Mouse (Mus musculus): ENCODE results near the gene Abcc12. TPM values are rescaled to one million over a fixed set of nuclear protein-coding genes. Genes with fewer than 3 reads are reported as not detected.

Abcc12 gene
- 0.06 TPM in 1 of 2 replicates, not detected in the other for polyA plus RNA-seq (2012; rRNA removed)

DNA sequence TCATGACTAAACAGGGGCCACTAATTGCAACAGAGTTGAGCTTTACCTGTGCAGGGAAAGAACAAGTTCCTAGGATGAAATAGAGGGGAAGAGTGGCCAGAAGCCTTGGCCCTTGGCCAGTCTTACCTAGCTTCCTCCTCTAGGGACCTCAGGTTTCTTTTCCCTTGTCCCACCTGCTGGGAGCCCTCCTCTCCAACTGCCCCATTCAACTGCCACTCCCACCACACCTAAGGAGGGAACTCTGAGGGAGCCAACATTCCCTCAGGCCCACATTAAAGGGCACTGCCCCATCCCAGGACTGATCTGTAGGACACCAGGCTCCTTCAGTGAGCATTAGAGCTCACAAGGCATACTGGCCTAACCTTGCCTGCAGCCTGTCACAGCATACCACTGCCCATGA lies at the start of gene Abcc12:
TSS of gene Abcc12 (minus strand) at position 229 of the 400 bp plus-strand sequence.
- DNase-seq (ENCODE audit: low spot score): no peak

DNA sequence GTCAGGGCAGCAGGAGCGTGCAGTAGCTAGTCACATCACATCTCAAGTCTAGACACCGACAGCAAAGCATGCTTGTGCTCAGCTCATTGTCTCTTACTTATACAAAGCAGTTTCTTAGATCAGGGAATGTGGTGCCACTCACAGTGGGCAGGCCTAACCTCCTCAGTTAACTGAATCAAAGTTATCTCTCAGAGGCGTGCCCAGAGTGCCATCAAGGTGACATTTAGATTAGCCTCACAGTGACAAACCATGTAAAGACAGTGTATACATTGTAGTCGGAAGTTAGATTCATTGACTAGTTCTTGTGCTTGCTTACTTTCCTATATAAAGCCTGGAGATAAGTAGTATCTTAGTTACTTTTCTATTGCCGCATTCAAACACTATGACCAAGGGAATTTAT lies 49.7 kb upstream of the Abcc12 start:
- DNase-seq (ENCODE audit: low spot score): no peak

DNA sequence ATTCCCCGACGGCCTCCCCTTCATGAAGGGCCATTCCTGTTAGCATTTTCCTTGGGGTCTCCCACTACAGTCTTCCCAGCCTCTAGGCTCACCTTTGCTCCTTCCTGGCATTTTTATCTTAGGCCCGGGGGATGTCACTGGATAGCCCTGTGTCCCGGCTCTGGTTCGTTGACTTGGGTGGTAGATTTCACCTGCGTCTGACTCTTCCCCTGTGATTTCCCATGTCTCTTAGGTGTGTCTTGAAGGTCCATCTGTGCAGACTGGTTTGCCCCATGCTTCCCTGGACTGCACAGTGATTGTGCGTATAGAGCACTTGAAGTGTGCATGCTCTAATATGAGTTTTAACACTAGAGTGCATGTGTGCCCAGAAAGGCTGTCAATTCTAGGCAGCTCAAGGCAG lies 44.4 kb upstream of the Abcc12 start:
- no peak for DNase-seq (ENCODE audit: low spot score)

DNA sequence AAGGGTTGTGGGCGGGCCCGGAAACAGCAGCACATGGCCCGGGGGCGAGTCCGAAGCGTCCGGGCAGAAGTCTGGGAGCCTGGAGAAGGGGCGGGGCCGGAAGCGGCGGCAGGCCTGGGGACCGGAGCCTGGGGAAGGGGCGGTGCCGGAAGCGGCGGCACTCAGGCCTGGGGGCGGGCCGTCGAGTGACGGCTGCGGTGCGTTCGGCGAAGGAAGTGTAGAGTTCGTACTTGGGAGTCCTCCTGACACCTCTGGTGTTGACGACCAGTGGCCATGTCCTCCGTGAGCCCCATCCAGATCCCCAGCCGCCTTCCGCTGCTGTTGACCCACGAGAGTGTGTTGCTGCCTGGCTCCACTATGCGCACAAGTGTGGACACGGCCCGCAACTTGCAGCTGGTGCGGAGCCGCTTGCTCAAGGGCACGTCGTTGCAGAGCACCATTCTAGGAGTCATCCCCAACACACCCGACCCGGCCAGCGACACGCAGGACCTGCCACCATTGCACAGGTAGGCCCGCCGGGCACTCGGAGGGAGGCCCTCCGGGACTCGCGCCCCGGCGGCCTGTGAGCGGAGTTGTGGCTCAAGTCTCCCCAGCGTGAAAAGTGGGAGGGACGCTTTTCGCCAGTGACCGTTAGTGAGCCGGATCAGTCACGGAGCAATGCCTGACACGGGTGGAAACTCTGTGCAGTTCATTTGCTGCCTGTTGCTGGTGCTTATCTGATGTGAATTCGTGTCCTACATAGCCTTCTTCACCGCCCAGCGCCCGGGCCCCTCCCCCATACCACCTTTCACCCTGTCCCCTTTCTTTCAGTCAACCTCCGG lies 43.6 kb upstream of the Abcc12 start, which contains the start of gene Lonp2:
TSS of gene Lonp2 (plus strand) at position 133 of the 821 bp plus-strand sequence.
- peak; percentile 95 for DNase-seq (ENCODE audit: low spot score)

DNA sequence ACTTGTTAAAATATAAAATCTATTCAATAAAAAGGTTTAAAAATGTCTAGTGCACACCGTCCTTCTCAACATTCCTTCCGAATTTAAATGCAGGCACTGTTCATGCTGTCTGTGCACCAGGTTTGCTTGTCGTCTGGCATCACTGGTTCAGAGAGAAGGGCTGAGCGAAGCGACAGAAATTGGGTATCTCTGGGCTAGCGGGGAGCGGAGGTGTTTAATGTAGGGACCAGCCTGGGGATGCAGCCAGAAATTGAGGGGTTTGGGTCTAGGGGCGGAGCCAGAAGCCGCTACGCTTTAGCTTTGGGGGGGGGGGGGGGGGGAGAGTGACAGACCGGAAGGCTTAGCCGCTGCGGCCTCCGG lies 43.0 kb upstream of the Abcc12 start:
- DNase-seq (ENCODE audit: low spot score): no peak

DNA sequence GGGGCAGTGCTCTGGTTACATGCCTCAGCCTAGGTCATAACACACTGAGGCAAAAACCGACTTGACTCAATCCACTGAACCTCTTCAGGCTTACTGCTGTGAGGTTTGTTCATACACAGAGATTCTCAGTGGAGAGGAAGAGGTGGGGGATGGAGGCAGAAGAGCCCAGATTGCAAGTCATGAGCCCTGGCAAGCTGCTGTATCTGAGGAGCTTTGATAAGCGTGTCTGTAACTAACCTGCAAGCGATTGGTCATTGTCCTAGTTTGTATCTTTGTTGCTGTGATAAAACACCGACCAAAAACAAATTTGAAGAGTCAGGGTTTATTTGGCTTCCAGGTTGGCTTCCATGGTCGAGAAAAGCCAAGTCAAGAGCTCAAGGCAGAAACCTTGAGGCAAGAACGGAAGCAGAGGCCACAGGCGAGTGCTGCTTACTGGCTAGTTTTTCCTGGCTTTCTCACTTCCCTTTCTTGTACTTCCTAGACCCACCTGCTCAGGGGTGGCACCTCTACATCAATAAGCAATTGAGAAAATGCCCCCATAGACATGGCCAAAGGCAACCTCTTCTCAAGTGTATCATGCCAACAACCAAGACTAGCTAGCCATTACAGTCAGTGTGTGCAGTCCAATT lies 37.4 kb upstream of the Abcc12 start:
- no peak for DNase-seq (ENCODE audit: low spot score)

DNA sequence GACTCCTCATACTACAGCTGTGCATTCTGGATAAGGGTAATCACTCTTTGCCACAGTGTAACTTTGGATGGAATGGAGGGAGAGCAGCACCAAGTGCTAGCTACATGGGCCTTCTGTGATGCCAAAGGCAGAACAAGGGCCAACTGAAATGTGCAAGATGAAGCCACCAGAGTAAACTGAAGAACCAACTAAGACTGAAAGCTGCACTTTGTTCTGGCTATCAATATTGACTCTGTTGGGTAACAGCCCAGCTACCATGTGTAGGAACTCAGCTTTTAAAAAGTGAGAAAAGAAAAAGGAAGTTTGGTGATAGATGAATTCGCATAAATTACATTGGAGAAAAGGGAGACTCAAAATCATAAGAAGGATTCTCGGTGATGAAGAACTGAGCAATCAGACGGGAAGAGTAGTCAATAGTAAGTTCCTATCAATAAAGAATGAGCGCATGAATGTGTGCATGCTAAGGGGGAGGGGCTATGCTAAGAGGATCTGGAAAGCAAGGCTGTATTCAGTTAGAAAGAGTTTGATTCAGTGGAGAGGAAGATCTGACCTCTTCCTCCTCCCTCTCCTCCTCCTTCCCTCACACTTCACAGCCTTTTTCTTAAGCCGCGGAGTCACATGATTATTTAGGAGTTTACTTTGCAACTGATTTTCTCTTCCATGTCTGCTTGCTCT lies 34.7 kb upstream of the Abcc12 start:
- no peak for DNase-seq (ENCODE audit: low spot score)

DNA sequence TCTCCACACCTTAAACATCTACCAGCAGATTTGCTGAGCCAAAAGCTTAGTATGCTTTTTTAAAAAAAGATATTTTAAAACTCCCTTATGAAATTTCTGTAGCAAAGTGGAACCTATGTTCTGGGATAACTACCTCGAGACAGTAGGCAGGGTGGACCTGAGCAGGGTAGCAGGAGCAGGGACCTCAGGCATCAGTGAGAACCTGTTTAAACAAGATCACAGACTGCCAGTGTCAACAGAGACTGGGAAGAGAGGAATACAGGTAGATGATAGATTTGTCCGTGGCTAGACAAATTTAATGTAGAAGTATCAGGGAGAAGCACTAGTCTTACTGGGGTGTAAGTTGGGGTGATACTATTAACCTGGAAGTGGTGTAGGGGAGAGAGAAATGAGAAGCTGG lies 33.3 kb upstream of the Abcc12 start:
- DNase-seq (ENCODE audit: low spot score): no peak

DNA sequence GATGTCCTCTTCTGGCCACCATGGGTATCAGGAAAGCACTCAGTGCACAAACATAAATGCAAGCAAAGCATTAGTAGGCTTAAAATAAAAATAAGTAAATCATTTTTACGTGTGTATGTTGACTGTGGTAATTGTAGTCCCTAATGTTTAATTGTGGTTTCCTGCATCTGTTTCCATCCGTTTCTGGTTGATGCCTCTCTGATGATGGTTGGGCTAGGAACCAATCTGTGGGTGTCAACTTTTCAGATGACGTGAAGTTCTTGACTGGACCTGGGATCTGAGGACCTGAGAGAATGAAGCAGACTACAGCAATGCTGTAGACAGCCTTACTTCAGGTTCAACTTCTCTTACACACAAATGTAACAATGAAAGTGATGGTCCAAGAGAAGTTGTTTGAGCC lies 24.2 kb upstream of the Abcc12 start:
- DNase-seq (ENCODE audit: low spot score): no peak

DNA sequence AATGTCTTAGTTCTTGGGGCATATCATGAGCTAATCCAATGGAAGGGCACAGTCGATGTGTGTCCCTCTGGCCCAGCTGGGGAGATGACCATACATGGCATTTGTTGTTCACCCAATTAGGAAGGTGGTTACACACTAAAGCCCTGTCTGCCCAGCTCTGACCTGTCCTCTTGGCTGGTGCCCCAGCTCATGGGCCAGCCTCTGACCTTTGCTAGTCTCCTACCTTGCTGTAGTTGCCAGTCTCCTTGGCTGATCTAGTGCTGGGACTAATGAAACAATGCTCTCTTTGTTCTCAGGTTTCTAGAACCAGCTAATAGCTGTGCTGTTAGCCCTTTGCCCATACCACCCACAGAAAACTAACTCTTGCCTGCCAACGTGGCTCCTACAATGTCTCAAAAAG lies 22.7 kb upstream of the Abcc12 start:
- DNase-seq (ENCODE audit: low spot score): no peak

DNA sequence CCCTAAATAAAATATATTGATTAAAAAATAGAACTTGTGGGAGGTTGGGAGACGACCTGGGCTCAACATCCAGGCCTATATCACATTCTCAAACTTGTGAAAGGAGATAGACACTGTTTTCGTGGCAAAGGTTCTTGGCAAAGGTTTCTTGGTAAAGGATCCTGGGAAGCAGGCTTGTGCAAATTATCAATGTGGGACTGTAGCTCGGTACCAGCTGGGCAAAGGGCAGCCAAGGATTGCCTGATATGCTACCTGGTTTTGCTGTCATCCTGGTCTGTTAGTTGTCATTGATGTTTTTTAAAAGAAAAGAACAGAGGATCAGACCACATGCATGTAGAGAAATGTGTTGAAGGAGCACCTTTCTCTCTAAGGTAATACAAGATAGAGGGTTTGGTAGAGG lies 19.8 kb upstream of the Abcc12 start:
- DNase-seq (ENCODE audit: low spot score): no peak

DNA sequence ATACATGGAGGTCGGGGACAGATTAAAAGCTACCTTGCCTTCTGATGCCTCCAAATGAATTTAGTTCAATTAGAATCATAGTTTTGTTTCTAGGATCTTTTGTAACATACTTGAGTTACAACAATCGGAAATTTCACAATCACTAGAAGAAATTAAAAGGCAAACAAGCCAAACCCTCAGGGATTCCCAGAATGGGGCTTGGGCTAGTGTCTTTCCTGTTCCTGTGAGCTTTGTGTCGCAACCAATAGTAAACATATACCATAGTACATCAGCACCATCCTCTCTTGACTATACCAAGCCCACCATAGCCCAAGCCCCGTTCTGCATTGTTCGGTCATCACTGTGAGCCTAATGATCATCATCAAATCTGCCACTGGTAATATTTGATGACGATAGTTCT lies 18.8 kb upstream of the Abcc12 start:
- DNase-seq (ENCODE audit: low spot score): no peak

DNA sequence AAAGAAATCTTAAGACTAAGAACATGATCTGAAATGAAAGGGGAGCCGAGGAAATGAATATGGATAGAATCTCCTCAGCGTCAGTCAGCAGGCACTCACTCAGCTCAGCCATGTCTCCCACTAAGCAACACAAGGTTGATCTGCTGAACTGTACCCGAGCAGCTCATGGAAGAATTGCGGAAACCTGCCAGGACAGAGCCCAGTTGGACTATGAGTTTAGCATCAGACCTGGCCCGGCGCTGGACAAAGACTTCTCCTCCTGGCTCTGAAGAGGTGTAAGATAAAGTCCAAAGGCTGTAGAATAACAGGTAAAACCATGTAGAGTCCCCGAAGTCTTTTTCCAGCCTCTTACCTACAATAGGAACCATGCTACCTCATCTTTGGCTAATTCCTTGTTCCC lies 17.2 kb upstream of the Abcc12 start:
- no peak for DNase-seq (ENCODE audit: low spot score)

DNA sequence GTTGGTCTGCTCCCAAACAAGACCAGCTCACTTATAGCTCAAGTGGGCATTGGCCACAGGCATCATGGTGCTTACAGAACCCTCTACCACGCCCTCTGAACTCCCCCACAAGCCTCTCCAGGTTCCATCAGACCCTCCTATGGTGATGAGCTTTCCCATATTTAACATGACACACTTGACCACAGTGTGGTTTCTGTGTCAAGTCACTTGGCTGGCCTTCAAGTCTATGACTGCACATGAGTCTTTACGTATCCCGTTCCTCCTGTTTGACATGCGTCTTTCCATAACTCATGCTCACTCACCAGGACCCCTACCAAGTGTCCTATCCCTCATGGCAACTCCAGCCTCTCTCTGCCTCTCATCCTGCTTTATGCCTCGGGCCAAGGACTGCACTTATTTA lies 15.2 kb upstream of the Abcc12 start:
- no peak for DNase-seq (ENCODE audit: low spot score)

DNA sequence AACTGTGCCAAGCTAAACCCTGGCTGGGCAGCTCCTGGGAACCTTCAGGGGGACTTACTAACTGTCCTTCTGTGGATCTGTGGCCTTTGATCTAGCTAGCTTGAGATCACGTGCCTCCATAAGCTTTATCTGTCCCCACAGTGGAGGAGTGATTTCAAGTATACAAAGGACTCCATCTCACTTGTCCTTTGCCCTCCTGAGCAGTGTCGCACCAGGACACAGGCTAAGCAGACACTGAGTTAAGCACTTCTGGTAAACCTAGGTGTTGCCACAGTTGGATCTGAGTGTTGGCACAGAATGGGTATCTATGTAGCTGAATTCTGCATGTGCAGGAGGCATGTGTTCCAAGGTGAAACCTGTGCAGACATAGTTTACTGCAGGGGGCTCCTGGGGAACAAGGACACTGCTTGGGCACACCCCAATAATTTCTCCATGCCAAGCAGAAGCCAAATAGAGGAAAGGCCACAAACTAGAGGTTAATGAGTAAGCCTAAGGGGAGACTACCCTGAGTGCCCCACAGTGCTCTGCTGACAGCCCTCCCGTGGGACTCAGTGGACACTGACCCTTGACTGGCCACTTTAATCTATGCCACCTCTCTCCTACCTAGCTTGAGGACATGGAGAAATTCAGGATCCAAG lies 13.8 kb upstream of the Abcc12 start:
- no peak for DNase-seq (ENCODE audit: low spot score)

DNA sequence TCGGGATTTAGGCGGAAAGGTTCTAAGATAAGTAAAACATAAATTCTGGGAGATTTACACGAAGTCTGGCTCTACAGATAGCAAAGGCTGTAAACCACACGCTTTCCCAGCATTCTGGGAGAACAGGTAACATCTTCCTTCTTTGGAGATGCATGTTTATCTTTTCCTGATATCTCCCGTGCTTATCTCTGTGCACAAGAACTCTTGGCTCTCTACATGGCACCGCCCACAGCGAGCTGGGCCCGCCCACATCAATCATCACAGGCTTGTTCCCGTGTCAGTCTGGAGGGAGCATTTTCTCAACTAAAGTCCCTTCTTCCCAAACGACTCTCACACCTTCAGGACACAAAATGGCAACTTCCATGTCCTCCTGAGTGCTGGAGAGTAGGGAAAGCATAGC lies 12.6 kb upstream of the Abcc12 start:
- DNase-seq (ENCODE audit: low spot score): no peak

DNA sequence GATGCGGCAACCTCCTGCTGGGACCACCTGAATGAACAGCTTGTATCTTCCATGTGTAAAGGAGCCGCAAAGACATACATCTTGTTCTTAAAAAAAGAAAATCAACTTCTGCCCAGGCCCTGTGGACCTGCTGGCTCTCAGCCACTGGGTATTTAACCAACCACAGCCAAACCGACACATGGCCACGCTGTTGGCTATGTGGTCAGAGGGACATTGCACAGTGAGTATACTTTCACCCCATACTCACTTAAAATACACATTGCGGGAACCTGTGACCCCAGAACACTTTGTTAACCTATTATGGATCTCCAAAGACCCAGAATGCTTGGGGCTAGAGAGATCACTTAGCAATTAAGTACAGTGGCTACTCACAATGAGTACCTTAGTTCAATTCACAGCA lies 7.9 kb upstream of the Abcc12 start:
- DNase-seq (ENCODE audit: low spot score): no peak

DNA sequence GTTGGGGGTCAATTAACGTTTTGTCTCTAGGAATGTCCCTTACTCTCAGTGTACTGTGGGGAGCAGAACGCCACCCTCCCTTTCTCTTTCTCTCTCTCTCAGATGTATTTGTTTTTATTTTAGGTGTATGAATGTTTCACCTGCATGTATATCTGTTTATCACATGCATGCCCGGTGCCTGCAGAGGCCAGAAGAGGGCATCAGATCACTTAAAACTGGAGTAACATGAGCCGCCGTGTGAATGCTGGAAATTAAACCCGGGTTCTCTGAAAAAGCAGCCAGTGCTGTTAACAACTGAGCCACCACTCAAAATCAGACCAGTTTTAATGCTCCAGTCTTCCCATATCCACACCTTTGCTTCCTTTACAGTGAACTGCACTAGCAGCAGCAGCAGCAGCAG lies 6.2 kb upstream of the Abcc12 start:
- no peak for DNase-seq (ENCODE audit: low spot score)

DNA sequence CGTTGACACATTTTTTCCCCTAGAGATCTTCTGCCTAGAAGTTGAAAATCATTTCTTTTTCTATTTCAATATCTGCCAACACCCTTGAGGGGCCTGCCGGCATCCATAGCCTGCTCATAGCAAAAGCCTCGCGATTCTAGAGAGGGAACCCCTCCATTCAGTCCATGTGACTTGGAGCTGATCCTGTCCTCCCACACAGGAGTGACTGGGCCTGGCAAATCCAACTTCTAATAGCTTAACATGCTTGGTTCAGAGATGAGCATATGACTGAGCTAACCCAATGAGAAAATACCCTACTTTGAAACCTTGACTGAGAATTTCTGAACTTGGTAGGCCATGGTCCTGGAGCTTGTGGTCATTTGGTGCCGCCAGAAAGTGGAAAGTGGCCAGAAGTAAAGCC lies 5.6 kb upstream of the Abcc12 start:
- DNase-seq (ENCODE audit: low spot score): no peak

DNA sequence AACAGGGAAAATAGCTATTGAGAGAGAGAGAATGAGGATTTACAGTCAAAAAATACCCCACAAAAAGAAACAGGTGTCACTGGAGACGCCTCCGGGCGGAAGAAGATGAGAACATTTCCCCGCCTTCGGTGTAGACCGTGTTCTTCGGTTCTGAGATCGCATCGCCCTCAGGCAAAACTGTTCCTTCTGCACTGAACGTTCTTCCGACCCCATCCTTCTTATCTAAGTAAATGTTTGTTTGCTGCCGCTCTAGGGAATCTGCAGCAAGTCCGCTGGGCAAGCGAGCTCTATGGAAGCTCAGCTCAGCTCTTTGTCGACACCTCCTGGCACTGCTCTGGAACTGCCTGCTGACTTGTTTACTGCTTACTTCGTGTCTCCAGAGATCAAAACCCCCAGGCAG lies 5.0 kb upstream of the Abcc12 start:
- DNase-seq (ENCODE audit: low spot score): peak; percentile 24

DNA sequence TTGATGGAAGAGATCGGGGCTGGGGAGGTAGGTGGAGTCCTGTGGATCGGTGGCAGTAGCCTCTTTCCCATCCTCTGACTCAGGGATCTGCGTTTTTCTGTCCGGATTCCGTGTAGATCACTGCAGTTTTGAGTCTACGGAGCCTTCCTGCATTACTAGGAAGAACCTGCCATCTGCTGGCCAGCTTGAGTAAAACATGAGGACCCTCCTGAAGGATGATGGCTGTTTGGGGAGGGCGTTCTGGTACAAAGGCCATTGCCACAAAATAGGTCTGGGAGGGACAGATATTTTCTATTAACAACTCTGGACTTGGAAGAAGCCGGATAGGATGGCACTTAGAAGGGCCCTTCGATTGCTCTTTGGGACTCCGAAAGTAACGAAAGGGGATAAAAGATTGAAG lies 4.6 kb upstream of the Abcc12 start:
- DNase-seq (ENCODE audit: low spot score): peak; percentile 30

DNA sequence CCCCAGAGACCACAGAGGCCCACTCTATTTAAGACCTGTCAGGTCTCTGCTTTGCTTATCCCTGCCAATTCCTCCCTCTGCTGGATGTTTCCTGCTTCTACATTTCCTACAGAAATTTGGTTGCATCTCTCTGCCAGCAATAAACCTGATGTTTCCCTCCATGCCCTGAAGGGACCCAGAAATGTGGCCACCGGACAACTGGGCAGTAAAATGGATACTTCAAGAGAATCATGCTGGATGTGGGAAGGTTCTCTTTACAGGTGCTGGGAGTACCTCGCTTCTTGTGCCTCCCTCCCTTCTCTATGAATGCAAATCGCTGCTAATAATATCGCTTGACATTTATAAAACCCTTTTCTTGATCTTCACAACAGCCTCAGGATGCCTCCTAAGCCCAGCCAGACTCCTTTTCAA lies 1.4 kb upstream of the Abcc12 start:
- DNase-seq (ENCODE audit: low spot score): no peak

DNA sequence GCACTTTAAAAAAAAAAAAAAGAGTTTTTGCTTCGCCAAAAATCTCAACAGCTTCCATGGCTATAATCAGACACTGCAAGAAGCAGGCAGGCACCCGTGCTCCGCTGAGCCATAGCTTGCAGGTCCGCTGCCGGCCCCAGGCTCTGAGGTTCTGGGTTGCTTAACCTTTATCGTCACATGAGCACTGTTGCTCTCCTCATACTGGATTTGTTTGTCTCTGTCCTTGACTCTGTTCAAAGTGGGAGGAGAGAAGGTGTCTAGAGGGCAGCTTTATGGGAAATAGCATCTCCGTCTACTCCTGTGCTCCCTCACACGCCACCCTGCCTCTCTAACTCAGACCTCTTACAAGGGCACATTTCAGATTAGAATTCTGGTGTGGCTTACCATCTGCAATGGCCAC lies 1.8 kb downstream of the Abcc12 start:
- DNase-seq (ENCODE audit: low spot score): no peak
